Mouse (Mus musculus): Measurements from ENCODE around the gene Neurl1b.

Gene Neurl1b

DNA sequence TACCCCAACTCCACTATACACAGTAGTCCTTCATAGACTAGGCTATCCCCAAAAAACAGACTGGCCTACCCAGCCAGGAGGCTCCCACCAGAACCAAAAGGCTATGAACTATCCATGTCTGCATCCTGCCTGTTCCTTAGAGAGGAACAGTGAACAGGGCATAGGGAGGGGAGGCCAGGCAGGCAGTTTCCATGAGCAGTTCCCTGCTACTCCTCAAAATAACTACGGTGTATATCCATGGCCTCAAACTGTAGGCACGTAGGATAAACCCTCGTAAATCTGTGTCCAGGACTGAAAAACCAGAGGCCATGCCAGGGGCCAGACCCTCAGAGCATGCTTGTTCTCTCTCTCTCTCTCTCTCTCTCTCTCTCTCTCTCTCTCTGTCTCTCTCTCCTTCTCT is 17.9 kb upstream of the Neurl1b start:
- DNase-seq (ENCODE audit: low spot score in 2 of 2), result no peak

DNA sequence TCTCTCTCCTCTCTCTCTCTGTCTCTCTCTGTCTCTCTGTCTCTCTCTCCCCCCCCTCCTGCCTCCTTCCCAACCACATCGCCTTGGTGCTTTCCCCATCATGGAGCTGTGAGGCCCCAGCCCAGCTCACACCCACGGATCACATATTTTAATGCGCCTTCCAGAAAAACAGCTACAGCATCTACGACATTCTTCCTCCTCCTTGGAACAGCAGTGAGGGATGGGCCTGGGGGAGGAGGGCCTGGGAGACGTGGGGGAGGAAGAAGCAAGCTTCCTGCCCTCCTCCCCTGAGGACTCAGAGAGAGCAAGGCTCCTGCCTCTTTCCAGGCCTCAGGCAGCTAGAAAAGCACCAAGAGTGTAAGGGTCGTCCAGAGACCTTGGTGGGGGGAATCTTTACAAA is 17.3 kb upstream of the Neurl1b start:
- no peak for DNase-seq (ENCODE audit: low spot score in 2 of 2)

DNA sequence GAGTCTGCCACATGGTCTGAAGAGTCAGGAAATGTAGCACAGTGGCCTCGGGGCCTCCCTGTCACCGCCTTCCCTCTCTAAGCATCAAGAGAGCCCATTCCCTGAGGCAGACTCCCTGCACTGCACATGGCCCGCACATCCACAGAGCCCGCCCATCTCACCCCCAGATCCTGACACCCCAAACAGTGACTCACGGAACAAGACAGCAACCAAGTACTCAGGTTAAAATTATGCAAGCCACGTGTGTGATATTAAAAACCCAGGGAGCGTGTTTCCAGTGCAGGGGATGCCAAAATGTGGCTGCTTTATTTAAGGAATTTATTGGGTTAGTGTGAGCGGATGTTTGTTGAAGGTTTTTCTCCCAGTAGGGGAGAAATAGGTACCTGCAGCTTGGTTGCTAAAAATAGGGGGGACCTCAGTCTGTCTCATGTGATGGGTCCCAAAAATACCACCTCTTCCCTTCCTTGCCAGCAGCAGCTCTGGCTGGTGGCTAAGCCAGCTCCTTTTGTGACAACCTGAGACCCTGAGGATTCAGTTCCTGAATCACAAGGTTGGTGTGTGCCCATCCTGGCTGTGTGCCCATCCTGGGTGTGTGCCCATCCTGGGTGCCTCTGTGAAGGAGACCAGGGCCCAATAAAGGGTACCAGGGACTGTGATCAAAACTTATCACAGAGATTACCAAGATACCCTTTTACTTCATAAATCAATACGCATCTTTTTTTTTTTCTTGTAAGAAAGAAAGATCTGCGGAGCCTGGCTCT is 9.1 kb upstream of the Neurl1b start:
- DNase-seq (ENCODE audit: low spot score in 2 of 2), result no peak

DNA sequence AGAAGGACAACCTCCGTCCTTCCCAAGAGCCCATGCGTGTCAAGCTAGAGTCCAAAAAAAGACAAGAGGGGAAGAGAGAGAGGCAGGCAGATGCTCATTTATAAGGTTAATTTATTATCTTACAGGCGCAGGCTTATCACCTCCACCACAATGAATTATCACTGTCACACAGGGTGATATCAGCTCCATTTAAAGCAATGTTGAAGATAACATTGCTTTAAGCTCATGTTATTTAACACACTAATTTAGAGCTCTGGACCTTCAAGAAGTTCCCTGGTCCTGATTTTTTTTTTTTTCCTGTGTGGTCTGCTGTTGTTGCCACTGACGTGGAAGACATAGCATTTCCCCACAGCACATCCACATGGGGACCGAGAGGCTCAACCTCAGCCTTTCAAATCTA is 1.7 kb upstream of the Neurl1b start:
- no peak for DNase-seq (ENCODE audit: low spot score in 2 of 2)

DNA sequence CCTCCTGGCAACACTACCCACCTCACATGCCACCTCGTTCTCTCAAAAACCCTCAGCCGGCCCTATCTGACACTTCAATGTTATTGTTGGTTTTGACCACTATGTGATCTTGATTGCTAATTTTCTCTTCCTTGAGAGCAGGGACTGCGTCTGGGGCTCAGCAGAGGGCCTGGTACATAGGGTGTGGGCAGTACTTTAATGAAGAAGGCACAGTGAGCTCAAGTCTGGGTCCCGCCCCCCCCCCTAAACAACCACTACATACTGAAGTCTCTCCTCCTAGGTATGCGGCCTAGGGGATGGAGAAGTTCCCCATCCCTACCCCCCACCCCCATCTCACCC is 476 bp upstream of the Neurl1b start:
- DNase-seq (ENCODE audit: low spot score in 2 of 2), result no peak

DNA sequence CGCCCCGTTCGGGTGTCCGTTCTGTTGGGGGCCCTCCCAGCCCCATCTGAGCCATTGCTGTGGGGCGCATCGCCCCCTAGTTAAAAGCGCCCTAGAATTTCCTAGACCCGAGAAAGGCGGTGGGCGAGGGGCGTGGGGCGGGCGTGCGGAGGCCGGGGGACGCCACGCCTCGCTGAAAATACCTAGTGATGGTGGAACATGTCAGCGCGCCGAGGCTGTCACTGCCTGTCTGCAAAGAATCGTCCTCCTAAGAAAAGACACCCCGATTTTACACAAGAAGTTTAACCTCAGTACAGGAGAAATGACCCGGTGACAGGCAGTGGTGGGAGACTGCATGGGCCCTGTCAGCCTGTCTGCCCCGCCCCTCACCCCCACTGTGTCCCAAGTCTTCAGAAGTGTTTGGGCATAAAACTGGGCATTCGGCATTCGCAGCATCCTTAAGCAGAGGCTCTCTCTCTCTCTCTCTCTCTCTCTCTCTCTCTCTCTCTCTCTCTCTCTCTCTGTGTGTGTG is 781 bp downstream of the Neurl1b start:
- DNase-seq (ENCODE audit: low spot score in 2 of 2), result no peak

DNA sequence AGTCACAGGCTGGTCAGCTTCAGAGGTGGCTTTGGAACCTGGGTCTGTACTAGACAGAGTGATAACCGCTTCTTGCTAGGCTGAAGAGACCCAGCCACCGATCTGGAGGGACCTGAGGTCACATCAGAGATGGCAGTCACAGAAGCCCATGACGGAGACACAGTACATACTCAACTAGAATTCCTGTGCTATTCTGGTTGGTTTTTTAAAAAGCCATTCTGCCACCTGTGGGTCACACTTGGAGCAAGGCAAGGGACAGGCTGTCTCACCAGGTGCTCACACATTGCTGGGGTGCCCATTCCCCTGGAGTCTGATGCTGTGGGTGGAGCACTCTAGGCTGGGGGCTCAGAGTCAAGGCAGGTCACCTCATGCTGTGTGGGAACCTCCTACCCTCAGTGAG is 1.5 kb downstream of the Neurl1b start:
- DNase-seq (ENCODE audit: low spot score in 2 of 2), result no peak

DNA sequence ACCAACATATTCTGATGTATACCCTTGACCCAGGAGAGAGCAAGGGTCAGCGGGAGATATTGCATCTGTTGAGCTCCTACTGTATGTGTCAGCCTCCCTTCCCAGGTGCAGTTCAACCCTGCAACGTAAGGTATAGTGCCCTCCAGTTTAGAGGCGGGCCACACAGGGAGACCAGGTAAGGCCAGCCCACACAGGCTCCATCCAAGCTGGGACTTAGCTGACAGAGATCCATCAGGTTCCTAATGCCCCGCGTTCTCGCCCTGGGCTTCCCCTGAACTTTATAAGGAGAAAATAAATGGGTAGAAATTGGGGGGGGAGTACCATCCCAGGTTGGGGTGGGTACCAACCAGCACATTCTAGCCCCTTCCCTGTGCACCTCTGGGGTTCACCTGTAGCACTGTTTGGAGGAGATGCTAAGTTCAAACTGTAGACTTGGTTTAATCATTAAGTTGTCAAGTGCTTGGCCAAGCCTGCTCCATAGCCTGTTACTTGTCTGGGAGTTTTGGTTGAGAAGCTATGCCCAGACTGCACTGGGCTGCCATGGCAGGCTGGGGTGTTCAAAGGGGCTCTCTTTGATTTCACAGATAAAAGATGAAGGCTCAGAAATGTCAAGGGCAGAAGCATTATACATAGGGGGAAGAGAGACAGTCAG is 3.3 kb downstream of the Neurl1b start:
- no peak for DNase-seq (ENCODE audit: low spot score in 2 of 2)

DNA sequence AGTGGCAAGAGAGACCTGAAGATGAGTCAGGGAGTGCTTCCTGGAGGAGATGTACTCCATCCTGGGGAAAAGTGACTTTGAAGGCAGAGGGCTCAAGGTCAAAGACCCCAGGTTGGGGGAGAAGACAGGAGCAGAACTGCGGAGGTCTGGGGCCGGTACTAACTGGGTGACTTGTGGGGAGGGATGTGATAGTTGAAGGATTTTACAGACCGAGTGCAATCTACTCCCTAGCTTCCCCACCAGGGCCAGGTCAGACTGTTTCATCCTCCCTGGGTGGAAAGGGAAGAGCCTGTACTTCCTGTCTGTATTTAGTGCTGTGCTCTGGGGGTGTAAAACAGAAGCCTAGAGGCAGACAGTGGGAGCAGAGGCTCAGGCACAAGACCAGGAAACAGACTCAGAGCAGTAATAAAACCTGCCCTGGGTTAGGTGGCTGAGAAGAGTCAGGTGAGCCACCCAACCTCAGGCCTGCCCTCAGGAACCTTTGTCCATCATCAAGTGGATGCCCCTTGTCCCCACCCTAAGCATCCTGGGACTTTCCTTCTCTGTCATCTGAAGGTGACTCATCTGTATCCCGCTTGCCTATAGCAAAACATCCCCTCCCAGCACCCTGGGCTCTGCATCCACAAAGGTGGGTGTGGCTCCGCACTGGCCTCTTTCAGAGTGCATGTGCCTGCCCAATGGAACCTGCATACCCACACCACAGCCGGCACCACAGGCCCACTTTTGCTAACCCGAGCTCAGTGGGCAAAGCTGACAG is 6.0 kb downstream of the Neurl1b start:
- DNase-seq (ENCODE audit: low spot score in 2 of 2), result no peak

DNA sequence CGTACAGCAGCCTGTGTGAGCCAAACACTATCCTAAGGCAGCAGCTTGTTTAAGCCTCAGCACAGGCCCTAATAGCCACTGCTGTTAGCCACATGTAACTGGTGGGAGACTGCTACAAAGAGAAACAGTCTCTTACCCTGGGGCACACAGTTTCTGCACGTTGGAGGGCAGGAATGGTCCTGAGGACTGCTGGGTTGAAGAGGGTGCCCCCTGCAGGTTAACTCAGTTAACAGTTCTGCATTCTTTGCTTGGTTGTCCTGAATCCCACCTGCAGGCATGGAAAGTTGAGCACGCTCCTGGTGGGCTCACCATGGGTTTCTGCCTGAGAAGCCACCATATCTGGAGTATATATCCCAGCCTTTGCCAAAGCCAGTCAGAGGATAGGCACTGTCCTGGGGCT is 6.9 kb downstream of the Neurl1b start:
- DNase-seq (ENCODE audit: low spot score in 2 of 2), result no peak

DNA sequence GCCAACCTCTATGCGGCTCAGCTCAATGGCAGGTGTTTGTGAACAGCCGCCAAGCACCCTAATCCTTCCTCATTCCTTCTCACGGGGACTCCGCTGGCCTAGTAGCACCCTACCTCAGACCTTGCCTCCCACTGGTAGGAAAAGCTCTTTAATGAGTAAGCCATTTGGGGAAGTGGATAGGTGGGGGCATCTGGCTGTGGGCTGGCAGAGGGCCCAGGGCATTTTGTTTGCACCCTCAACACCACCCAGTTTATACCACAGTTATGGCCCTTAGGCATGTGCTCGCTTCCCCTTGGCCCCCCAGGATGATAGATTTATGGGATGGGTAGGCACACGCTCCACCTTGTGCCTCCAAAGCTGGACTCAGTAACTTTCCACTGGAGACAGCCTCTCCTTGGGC is 7.8 kb downstream of the Neurl1b start:
- DNase-seq (ENCODE audit: low spot score in 2 of 2), result no peak

DNA sequence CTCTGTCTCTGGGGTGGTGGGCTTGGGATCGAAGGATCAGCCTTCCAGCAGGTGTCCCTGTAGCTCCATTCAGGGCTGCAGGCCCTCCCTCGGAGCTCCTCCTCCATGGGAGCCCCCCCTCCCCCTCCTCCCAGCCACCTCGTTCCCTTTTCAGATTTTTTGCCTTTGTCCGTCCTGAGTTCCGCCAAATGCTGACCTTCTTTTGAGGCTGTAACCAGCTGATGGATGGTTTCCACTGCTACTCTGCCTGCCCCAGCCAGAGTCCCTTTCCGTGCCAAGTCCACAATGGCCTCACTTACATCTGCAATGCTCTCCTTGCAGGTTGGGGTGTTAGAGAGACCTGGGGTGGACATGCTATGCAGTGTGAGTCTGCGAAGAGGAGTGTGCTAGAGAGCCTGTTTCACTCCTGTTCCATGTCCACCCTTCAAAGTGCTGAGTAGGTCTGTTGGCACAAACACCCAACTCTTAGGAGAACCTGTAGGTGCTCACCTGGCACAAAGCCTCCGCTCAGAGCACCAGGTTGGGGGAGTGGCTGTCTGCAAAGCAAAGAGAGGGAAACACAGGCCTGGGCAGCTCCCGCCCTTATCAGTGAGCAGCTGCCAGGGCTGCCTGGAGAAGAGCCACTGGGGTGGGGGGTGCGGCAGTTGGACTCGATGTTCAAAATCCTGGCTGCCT is 9.5 kb downstream of the Neurl1b start:
- DNase-seq (ENCODE audit: low spot score in 2 of 2), result peak in 1 of 2 experiments; percentile 12

DNA sequence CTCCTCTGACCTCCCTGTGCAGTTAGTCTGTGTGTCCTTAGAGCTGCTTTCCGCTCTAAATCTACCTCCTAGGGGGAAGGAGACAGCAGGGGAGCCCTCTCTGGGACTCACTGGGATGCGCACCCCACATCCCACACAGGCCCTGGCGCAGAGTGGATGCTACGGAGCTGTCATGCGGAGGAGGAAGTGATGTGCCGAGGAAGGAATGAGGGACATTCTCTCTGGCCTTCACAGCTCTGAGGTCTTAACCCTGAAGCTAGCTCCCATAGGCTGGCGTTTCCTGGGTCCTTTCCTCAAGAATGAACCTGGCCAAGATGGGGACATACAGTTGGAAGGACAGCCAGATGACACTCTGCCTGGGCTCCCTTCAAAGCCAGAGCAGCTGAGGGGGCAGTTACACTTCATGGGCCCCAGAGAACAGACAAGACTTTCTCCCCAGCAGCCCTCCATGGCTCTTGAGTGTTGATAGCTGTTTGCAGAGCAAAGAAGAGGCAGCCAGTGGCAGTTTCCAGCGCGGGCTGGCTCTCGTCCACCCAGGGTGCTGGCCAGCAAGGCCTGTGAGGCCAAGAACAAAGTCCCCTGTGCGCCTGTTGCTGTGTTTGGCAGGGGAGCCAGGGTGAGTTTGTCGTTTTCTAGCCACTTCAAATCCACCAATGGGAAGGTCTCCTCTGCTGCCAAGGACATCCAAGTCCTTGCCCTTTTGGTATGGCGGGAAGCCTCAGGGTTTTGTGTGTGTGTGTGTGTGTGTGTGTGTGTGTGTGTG is 10.5 kb downstream of the Neurl1b start:
- DNase-seq (ENCODE audit: low spot score in 2 of 2), result no peak

DNA sequence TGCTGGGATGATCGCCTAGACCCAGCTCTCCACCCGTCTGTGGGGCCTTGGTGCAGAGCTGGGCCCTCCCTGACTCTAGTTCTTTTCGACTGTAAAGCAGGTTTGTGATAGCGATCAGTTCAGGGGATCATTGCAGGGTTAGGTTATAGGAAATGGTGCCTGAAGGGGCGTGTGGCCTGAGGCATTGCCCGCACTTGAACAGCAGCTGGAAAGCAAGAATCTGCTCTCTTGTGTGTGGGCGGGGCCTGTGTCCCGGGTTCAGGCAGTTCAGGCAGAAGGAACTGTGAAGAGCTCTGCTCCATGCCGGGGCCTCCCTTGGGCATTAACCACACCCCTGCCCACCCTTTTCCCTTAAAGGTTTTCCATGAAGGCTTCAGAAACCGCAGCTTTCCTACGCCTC is 18.7 kb downstream of the Neurl1b start:
- DNase-seq (ENCODE audit: low spot score in 2 of 2), result no peak

DNA sequence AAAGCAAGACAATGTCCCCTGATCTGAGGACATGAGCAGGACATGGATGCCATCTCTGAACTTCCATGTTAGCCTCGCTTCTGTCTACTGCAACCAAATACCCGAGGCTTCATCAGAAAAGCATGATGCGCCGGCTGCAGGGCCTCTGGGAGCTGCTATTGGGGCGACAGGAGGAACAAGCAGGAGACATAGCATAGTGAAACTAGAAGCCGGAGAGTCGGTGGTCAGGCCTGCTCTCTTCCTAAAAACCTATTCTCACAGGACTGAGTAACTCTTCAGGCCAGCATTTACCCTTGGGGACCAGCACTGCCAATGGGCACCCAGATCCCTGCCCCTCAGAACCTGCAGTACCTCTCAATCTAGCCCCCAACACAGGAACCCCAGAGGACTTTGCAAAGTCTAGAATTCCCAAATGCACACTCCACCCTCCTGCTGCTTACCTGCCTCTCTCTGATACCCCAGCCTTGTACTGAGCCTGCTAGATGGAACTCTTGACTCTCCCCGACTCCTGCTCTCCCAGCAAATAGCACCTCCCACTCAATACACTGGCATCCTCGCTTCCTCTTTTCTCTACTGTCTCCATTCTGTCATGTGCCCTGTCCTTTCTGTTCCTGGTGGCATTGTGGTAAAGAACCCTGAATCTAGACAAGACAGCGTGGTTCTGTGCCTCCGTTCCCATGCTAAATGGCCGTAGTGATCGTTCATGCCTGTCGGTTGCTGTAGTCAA is 22.6 kb downstream of the Neurl1b start:
- DNase-seq (ENCODE audit: low spot score in 2 of 2), result no peak

DNA sequence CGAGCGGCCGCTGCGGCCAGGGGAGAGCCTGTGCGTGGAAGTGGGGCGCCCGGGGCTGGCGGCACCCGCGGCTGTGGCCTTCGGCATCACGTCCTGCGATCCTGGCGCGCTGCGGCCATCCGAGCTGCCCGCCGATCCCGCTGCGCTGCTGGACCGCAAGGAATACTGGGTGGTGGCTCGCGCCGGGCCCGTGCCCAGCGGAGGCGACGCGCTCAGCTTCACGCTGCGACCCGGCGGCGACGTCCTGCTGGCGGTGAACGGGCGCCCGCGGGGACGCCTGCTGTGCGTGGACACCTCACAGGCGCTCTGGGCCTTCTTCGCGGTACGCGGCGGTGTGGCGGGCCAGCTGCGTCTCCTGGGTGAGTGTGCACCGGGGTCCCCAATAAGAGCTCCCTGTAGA is 24.4 kb downstream of the Neurl1b start:
- no peak for DNase-seq (ENCODE audit: low spot score in 2 of 2)

DNA sequence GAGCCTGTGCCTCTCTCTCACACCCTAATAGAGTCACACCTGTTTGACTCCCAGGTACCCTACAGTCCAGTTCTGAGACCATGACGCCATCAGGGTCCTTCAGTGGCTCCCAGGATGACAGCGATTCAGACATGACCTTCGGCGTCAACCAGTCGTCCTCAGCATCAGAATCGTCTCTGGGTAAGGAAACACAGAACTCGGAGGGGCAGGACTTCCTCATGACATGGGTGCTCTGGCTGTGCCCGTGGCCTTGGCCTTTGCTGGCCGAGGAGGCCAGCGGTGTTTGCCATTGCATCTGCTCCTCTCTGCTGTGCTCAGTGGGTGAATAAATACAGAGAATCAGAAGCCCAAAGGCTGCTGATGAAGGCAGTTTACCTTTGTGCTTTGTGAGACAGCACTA is 26.4 kb downstream of the Neurl1b start:
- no peak for DNase-seq (ENCODE audit: low spot score in 2 of 2)

DNA sequence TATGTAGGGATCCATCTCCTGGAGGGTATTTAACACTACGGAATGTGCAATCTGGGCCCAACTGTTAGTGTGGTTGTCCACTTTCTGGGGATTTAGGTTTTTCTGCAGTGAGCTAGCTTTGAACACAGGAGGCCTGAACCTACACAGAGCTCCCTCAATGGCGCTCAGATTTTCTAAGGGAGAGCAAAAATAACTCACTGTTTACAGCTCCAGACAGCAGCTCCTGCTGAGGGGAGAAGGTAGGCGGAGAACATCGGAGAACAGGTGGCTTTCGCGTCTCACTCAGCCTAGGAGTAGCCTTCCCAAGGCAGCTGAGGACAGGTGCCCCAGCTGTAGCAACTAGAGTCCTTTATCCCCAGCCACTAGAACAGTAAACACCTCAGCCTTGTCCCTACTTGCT is 27.6 kb downstream of the Neurl1b start:
- DNase-seq (ENCODE audit: low spot score in 2 of 2), result no peak

DNA sequence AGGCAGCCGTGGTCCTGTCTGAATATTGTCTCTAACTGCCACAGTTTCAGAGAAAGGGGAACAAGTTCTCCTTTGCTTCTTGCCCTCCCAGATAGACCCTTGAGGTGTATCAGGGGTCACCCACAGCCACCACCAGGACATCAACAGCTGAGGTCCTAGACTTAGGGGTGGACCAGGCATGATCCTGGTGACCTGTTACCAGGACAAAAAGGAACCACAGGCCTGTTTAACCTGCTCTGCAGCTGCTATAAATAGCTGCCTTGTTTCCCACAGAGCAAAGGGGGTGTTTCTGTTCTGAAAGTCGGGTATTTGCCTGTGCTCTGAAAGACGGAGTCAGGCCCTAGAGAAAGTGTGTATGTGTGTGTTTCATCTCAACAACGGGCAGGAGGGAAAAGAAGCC is 29.2 kb downstream of the Neurl1b start:
- DNase-seq (ENCODE audit: low spot score in 2 of 2), result no peak

DNA sequence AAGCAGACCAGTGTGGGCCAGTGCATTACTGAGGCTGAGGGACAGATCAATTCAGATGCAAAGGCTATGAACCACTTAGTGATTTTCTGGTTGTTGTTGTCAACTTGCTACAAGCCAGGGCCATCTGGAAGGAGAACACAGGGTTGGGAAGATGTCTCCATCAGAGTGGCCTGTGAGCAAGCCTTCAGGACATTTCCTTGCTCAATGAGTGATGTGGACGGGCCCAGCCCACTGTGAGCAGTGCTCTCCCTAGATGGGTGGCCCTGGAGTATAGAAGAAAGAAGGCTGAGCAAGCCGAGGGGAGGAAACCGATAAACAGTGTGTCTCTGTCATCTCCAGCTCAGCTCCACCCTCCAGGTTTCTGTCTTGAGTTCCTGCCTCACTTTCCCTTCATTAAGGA is 34.8 kb downstream of the Neurl1b start:
- no peak for DNase-seq (ENCODE audit: low spot score in 2 of 2)
